Mouse (Mus musculus) neutrophil, adult 59 days (primary cell): ENCODE results near the gene Slamf9. TPM values are rescaled to one million over a fixed set of nuclear protein-coding genes. Genes with fewer than 3 reads are reported as not detected.

Experiments used
- total RNA-seq, 2 experiments: library from RNA; stranded (reverse); gene quantifications; 1 replicate in 1 of 2; 2 replicates in 1 of 2; pipeline ENCODE4 v1.2.4; 2023

Slamf9 gene
- 1 to 10 TPM in 1 of 2 experiments, under 1 TPM in 1; 0.27 to 1.1 TPM for total RNA-seq

DNA sequence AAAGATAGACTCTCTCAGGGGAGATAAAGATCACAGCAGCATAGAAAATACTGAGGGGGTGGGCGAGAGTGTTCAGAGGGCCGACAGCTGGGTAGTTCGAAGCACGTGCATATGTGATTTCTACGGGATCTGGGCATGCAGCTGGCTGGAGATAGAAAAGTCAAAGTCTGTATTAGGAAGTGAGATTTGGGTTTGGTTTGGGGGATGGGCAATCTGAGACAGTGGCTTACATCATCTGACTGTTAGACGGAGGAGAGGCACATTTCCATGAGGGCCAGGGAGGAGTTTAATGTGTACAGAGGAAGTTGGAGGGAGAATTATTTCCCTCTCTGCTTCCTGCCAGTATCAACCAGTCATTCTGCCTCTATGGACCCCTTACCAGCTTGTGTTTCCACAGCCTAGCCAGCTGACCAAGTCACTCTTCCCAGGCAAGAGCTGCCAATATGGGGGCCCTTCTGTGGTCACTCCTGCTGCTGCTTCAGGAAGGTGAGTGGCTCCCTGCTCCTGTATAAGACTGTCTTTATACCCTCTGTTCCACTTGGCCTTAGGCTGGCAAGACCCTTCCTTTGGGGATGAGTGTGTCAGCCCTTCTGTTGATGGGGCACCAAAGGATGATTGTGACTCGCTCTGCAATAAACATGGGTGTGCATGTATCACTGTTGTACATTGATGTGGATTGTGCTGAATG is at the start of gene Slamf9:
TSS of gene Slamf9 (plus strand) at position 305 of the 688 bp plus-strand sequence.

DNA sequence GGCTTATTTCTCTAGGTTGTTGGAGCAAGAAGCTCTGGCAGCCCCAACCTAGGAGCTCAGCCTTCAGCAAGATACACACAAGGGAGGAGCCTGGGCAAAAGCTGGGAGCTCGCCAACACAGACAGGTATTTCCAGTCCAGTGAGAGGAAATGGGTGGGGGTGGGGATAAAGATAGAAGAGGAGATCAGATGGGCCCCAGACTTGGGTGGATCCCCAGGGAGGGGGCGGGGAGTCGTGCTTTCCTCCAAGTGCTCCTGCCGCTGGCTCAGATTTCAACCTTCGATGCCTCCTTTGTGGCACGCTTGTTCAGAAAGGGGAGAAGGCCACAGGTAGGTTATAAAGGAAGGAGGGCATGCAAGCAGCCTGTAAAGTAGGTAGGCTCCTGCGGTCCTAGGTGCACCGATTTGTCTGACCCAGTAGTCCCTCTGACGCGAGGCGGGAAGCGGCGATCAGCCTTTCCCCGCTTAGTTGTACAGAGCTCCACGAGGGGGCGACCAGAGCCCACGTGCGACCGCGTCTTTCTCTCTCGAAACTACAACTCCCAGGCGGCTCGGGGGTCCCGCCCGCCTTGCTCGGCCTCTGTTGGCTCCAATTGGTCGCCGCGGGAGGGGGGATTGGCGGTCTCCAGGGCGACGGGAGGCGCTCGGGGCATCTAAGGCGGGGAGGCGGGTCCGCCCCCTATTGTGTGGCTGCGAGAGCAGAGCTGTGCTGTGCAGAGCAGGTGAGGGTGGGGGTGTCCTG is 6.6 kb downstream of the Slamf9 start, which contains the start of gene Igsf9:
TSS of gene Igsf9 (plus strand) at position 249 of the 741 bp plus-strand sequence.

GRCm38 (mm10) chr1:172499765-172500441 is 24.7 kb downstream of the Slamf9 start, which contains the start of gene Tagln2:
Gene Tagln2 (plus strand): TSS chr1:172500047.

GRCm38 (mm10) chr1:172520576-172521440 is 45.6 kb downstream of the Slamf9 start, which contains the start of gene Cfap45:
Gene Cfap45 (plus strand): TSS chr1:172520801.

Other genes with a start within 250 kb of the Slamf9 start
- not detected for gene Atp1a4, start 216.9 kb upstream of the Slamf9 start, total RNA-seq
- gene Igsf8, start 213.7 kb upstream of the Slamf9 start, total RNA-seq, result 10 to 100 TPM; 18.8 to 25.1 TPM
- not detected for gene Atp1a2, start 177.3 kb upstream of the Slamf9 start, total RNA-seq
- gene Kcnj9, start 146.0 kb upstream of the Slamf9 start, total RNA-seq, result not detected
- gene Kcnj10, start 134.1 kb upstream of the Slamf9 start, total RNA-seq, result 1 to 10 TPM; 1.4 to 2.9 TPM
- gene Pigm, start 98.8 kb upstream of the Slamf9 start, total RNA-seq, result 10 to 100 TPM; 15.2 to 17.0 TPM
- under 1 TPM; 0.58 to 0.88 TPM for gene Igsf9, start 6.4 kb downstream of the Slamf9 start, total RNA-seq
- gene Tagln2, start 24.7 kb downstream of the Slamf9 start, total RNA-seq, result 100 to 1,000 TPM; 207 to 231 TPM
- gene Cfap45, start 45.4 kb downstream of the Slamf9 start, total RNA-seq, result 1 to 10 TPM in 1 of 2 experiments, under 1 TPM in 1; 0.78 to 1.3 TPM
- not detected for gene Vsig8, start 80.6 kb downstream of the Slamf9 start, total RNA-seq
- gene Slamf8, start 115.2 kb downstream of the Slamf9 start, total RNA-seq, result 1 to 10 TPM; 4.0 to 6.3 TPM
- not detected for gene Fcrl6, start 127.2 kb downstream of the Slamf9 start, total RNA-seq
- 1 to 10 TPM; 2.0 to 2.1 TPM for gene Dusp23, start 157.6 kb downstream of the Slamf9 start, total RNA-seq
- gene Crp, start 222.7 kb downstream of the Slamf9 start, total RNA-seq, result not detected